Mouse (Mus musculus): ENCODE measurements around the gene Asb14.

DNA sequence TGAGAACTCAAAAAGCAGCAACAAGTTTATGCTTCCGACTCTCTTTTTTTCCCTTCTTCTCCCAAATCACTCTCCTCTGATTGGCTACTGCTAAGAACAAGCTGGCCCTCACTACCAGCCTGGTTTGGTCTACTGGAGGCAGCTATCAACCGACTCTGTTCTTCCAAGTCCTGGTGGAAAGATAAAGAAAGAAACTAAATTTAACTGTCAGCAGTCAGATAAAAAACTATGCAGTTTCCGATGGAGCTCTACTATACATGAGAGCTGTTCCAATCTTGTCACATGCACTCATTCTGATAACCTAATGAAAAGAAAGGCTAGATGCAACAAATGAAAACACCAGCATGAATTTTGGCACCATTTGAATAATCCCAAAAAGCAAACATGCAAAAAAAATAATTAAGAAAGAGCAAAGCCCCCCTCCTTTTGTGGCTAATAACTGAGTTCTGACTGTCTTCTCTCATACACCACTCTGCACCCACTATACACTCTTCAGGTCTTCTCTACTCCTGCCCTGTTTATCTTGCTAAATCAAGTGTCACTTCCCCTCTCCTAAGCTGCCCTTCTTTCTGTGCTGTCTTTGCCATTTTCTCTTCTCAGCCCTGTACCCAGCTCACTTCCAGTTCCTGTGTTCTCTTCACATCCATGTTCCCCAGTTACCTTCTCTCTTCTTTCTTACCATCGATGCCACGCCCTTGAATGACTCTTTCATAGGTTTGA lies 29.5 kb downstream of the Asb14 start:
- TF ChIP-seq CTCF (conservative IDR thresholded peaks at IDR 0.05; ENCODE audit: low read length) = no peak
- no peak for TF ChIP-seq NANOG (IDR thresholded peaks at IDR 0.05; ENCODE audit: borderline replicate concordance, low read length)

Measured in E14TG2a.4 (cell line).